Mouse (Mus musculus) bone marrow, adult 2 months (tissue): ENCODE results near the gene Egflam.

Experiments
- CTCF ChIP-seq: fragments of 200-500 bp; IDR thresholded peaks from 2 replicates; pipeline ENCODE4 v1.5.1; 2011; ENCODE audit warnings: low read length, control low read depth; ENCODE audit not compliant: control insufficient read depth, insufficient read depth
- POLR2A ChIP-seq: fragments of 200-500 bp; IDR thresholded peaks from 2 replicates; pipeline ENCODE4 v1.6.1; 2011; ENCODE audit warnings: low read depth, mild to moderate bottlenecking, control low read depth, low read length, borderline replicate concordance; ENCODE audit not compliant: control insufficient read depth

DNA sequence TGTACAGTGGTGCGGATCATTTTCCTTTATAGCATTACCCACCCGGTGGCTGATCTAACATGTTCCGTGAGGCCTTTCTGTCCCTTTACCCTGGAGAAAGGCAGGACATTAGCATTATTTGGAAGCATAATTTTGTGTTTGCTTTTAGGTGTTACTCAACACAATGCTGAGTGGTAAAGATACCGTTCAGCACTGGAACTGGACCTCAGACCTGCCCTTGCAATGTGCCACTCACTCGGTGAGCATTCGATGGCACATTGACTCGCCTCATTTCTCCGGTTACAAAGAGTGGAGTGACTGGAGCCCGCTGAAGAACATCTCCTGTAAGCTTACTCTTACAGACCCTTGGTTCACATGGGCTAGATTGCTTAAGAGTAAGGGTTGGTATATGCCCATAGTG is 231.5 kb downstream of the Egflam start:
- TF ChIP-seq POLR2A: no peak
- TF ChIP-seq CTCF: no peak
